Mouse (Mus musculus): ENCODE results near the gene Snx17.

DNA sequence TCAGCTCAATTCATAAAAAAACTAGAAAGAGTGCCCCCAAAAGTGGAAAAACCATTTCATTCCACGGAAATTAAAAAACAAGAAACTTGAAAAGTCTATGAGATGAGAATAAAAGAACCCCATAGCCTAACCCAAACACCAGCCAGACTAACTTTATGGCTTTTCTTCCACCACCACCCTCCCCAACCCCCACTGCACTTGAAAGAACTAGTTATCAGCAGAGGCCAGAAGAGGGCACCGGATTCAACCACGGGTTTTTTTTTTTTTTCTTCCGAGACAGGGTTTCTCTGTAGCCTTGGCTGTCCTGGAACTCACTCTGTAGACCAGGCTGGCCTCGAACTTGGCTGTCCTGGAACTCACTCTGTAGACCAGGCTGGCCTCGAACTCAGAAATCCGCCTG lies 25.3 kb downstream of the Snx17 start:
- no peak for TF ChIP-seq GATA1 (IDR thresholded peaks at IDR 0.05; ENCODE audit: low read length)
- TF ChIP-seq TAL1 (IDR thresholded peaks at IDR 0.05; ENCODE audit: low read length) = no peak

Data from erythroblast, embryonic 14.5 days (primary cell).